Mouse (Mus musculus) E14TG2a.4 (cell line): Measurements from ENCODE around the gene Sncb.

Experiments used
- H3K27me3 ChIP-seq: 2 replicates; pipeline ENCODE4 v1.6.1; 2014; ENCODE audit warnings: low read length, control low read depth; ENCODE audit not compliant: insufficient read depth
- H3K36me3 ChIP-seq: 2 replicates; pipeline ENCODE4 v1.6.1; 2014; ENCODE audit warnings: low read length, control low read depth; ENCODE audit not compliant: insufficient read depth
- H3K4me1 ChIP-seq: replicated peaks from 2 replicates; pipeline ENCODE4 v1.6.1; 2014; ENCODE audit warnings: low read depth, low read length, control low read depth
- H3K4me3 ChIP-seq: replicated peaks from 2 replicates; pipeline ENCODE4 v1.5.1; 2014; ENCODE audit warnings: mild to moderate bottlenecking, low read length
- H3K9me3 ChIP-seq: 2 replicates; pipeline ENCODE4 v1.6.1; 2014; ENCODE audit warnings: low read length, control low read depth
- CTCF ChIP-seq: conservative IDR thresholded peaks from 2 replicates; pipeline ENCODE4 v1.5.1; 2014; ENCODE audit warnings: low read length
- NANOG ChIP-seq: IDR thresholded peaks from 2 replicates; pipeline ENCODE4 v1.6.1; 2014; ENCODE audit warnings: borderline replicate concordance, low read length, mixed read lengths
- POU5F1 ChIP-seq: IDR thresholded peaks from 2 replicates; pipeline ENCODE4 v1.6.1; 2014; ENCODE audit warnings: low read length, borderline replicate concordance

Sncb gene

DNA sequence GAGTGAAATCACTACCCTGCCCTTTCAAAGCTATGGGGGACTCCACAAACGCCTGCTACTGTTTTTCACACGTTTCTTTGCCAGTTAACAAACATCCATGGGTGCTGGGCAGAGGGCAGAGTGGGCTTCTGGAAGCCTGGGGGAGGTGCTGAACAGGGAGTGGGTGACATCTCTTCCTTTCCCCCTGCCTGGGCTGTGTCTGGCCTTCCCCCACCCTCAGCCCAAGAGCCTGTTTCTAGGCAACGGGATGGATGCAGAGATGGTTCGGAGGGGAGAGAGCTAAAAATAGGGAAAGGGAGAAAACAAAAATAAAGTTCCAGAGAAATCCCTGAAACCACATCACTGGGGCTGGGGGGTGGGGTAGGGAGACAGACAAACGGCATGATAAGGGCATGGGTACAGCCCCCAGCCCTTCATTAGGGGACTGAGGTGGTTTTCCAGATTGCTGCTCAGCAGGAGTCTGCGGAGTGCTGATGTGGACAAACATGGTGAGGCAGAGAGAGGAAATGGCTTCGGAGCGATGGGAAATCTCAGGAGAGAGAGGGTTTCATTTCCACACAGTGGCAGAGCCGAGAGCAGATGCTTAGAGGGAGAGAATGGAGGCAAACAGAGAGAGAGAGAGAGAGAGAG lies 11.1 kb downstream of the Sncb start:
- Histone ChIP-seq H3K36me3 (no peaks in the 10 kb centered on the region), H3K9me3 (no peaks in the 10 kb centered on the region), H3K4me1 (peaks cover 36% of the 10 kb centered on the region), H3K4me3 (no peak overlapping the region), H3K27me3 (peaks cover 76% of the 10 kb centered on the region)
- TF ChIP-seq CTCF (no peak), POU5F1 (no peak)

DNA sequence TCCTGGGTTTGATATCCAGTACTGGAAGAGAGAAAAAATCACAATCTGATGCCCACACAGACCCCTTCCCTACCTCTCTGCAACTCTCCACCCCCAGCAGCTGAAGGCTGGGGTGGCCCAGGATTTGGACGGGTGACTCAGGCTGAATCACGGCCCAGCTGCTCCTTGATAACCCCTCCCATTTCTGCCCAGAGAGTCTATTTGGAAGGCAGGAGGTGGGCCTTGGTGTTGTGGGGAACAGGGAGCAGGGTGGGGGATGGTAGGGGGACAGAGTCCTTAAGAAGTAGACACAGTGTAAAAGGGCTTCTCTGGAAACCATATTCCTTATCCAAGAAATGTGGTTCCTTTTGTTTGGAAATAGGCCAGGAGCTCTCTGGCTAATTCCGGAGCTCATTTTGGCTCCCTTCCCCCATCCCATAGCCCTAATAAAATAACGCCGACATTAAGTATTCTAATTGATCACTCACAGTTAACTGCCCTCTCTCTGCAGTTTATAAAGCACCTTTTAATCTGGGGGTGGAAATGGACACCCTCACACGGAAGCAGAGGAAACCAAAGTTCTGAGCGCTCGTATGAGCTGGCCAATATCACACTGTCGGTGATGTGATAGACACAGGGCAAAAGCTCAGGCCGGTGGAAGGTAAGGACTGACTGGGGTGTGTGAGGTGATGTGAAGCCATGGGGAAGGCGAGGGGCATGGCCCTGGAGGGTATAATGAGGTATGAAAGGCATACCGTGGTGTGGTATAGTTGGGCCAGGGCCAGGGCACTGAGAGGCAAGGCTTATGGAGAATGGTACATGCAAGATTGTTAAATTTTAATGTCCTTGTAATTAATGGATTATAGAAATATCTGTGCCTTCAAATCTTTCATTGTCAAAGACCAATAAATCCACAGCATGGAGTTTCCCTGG lies 12.0 kb downstream of the Sncb start:
- H3K9me3 ChIP-seq: no peaks in the 10 kb centered on the region
- peaks cover 74% of the 10 kb centered on the region for H3K27me3 ChIP-seq
- peaks cover 32% of the 10 kb centered on the region for H3K4me1 ChIP-seq
- H3K4me3 ChIP-seq: no peak overlapping the region
- no peaks in the 10 kb centered on the region for H3K36me3 ChIP-seq
- TF ChIP-seq POU5F1 (no peak), CTCF (no peak), NANOG (no peak)

DNA sequence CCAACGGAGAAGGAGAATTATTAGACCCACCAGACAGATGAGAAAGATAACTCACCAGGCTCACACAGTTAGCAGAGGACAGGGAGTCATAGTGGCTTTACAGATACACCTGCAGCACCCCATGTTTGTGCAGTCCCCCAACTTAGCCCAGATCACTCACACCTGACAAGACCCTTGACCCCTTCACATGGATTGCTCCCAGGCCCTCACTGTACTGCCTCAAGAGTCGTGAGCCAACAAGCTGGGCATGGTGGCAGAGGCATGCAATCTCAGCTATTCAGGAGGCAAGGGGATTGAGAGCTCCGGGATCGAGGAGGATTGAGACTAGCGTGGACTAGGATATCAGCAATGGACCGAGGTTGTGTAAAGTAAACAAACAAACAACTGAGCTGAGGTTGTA lies 12.7 kb downstream of the Sncb start:
- Histone ChIP-seq H3K36me3 (no peaks in the 10 kb centered on the region), H3K9me3 (no peaks in the 10 kb centered on the region), H3K4me3 (no peak overlapping the region), H3K4me1 (peaks cover 27% of the 10 kb centered on the region), H3K27me3 (peaks cover 78% of the 10 kb centered on the region)
- TF ChIP-seq NANOG (no peak), CTCF (no peak), POU5F1 (no peak)

DNA sequence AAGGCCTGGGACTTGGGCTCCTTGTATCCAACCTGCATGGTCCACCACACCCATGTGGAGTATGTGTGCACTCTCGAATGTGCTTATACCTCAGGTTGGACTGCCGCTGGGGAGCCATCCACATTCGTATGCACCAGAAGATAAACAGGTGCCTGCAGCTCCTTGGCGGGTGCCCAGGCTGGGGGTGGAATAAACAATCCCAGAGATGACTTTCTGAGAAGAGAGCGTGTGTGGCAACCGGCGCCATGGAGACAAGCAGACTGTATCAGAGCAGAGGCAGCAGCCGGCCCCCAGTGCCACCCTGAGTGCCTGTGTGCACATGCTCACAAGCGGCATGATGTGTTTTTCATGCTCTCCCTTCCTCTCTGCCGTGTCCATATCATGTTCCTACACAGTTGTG lies 13.7 kb downstream of the Sncb start:
- TF ChIP-seq POU5F1: no peak
- no peak for TF ChIP-seq NANOG
- no peak for TF ChIP-seq CTCF
- H3K27me3 ChIP-seq: peaks cover 88% of the 10 kb centered on the region
- H3K9me3 ChIP-seq: no peaks in the 10 kb centered on the region
- H3K36me3 ChIP-seq: no peaks in the 10 kb centered on the region
- no peak overlapping the region for H3K4me3 ChIP-seq
- peaks cover 24% of the 10 kb centered on the region for H3K4me1 ChIP-seq

DNA sequence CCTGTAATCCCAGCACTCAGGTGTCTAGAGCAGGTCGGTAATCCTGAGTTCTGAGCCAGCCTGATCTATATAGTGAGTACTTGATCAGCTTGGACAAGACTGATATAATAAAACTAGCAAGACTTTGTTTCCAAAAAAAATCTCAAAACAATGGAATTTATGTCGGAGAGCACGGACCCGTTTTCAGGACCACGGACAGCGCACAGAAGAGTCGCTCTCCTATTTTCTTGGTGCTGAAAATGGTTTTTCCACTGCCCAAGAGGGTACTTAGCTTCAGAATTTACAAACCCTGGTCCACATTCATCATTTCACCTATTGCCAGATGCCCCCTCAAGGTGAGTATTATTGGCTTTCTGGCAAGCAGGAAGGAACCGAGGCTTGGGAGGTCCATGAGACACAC lies 15.7 kb downstream of the Sncb start:
- Histone ChIP-seq H3K27me3 (peaks cover 85% of the 10 kb centered on the region), H3K36me3 (no peaks in the 10 kb centered on the region), H3K4me3 (no peak overlapping the region), H3K4me1 (peaks cover 19% of the 10 kb centered on the region), H3K9me3 (no peaks in the 10 kb centered on the region)
- TF ChIP-seq POU5F1 (no peak), NANOG (no peak), CTCF (no peak)

DNA sequence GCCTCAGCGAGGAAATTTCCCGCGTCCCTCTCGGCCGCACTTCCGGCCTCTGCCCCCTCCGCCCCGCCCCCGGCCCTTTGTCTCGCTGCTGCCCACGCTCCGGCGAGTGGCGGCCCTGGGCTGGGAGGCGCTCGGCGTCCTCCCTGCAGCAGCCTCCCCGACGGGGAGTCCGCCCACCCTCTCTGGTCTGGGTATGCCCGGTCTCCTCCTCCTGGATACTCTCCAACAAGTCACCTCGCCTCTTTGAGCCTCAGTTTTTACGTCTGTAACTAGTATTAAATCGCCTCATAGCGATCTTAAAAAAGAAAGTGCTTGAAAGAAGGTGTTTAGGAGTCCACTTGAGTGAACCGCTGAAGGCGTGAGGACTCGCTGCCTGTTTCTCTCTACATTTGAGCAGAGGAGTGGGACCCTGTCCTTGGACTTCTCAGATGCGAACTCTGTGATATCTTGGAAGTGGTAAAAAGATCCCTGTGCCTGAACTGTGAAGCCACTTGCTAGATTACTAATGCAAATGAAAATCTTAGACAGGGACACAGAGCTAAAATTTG lies 16.5 kb downstream of the Sncb start, which contains the start of gene Gprin1:
TSS of gene Gprin1 (minus strand) at position 11 of the 548 bp plus-strand sequence.
- TF ChIP-seq CTCF (no peak), NANOG (no peak), POU5F1 (no peak)
- Histone ChIP-seq H3K36me3 (no peaks in the 10 kb centered on the region), H3K9me3 (no peaks in the 10 kb centered on the region), H3K4me1 (peaks cover 13% of the 10 kb centered on the region), H3K27me3 (peaks cover 85% of the 10 kb centered on the region), H3K4me3 (peak within 1 kb of the TSS; percentile 87)

DNA sequence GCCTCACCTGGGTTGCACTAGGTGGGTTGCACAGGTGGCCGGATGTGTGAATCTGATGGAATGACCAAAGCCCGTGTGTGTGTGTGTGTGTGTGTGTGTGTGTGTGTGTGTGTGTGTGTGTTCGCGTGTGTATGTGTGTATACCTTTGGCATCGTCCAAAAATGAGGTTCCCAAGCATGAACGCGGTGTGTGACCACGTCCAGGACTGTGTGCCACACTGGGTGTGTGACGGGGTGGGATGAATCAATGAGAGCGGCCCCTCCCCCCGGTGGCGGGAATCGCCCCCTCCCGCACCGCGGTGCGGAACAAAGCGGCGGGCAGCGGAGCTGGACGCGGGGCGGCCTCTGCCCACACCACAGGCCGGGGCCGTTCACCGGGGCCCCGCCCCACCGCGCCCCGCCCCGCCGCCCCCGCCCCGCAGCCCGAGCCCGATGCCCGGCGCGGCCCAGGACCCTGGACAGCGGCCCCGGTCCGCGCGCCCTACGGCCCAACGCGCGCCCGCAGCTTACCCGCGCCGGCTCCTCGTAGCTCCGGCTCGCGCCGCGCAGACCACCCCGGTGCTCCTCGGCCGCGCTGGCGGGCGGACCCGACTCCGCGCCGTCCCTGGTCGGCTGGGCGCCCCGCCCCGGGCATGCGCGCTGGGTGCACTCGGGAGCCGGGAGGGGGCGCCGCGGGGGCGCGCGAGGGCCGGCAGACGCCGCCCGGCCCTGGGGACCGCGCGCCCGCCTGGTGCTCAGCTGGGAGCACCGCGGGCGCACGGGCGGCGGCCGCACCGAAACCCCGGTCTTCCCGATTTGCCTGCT lies 17.1 kb downstream of the Sncb start:
- Histone ChIP-seq H3K4me3 (peak overlapping the region; percentile 87), H3K9me3 (no peaks in the 10 kb centered on the region), H3K27me3 (peaks cover 84% of the 10 kb centered on the region), H3K4me1 (peaks cover 12% of the 10 kb centered on the region), H3K36me3 (no peaks in the 10 kb centered on the region)
- no peak for TF ChIP-seq POU5F1
- TF ChIP-seq CTCF: no peak
- TF ChIP-seq NANOG: no peak

DNA sequence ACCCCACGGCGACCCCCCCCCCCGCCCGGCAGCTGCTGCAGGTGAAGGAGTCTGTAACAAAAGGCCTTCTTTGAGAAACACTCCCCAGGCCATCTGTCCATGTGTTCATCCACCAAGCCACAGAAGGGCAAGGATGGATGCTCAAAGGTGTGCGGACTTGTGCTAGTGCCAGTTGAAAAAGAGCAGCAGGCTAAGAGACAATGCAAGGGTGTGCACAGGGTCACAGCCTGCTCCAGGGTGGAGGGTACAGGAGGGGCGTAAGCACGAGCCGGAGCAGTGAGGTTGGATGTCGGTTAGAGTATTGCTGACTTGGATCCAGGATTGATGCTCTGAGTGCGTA lies 17.7 kb downstream of the Sncb start:
- Histone ChIP-seq H3K4me3 (peak overlapping the region; percentile 87; the same call in 1 of the 2 replicates), H3K27me3 (peaks cover 81% of the 10 kb centered on the region), H3K9me3 (no peaks in the 10 kb centered on the region), H3K36me3 (no peaks in the 10 kb centered on the region), H3K4me1 (peaks cover 8% of the 10 kb centered on the region)
- TF ChIP-seq NANOG (no peak), POU5F1 (no peak), CTCF (no peak)
